Mouse (Mus musculus) stomach, embryonic 15.5 days (tissue): ENCODE results near the gene Iqsec2. TPM values are rescaled to one million over a fixed set of nuclear protein-coding genes. Genes with fewer than 3 reads are reported as not detected.

Experiments
- ATAC-seq: fragments of 200-750 bp; cut with Nextera tagmentation; 2 replicates; pipeline ENCODE4 v1.8.0; 2017; ENCODE audit warnings: low read depth, moderate number of reproducible peaks, moderate TSS enrichment; ENCODE audit not compliant: insufficient read depth, low FRiP score
- H3K27ac ChIP-seq: fragments of 300-500 bp; sonication (generic); 2 replicates; pipeline ENCODE4 v1.5.1; 2015; ENCODE audit warnings: mild to moderate bottlenecking, inconsistent platforms
- H3K27me3 ChIP-seq: fragments of 300-500 bp; sonication (generic); replicated peaks from 2 replicates; pipeline ENCODE4 v1.6.1; 2015; ENCODE audit warnings: inconsistent platforms
- H3K36me3 ChIP-seq: fragments of 300-500 bp; sonication (generic); 2 replicates; pipeline ENCODE4 v1.6.1; 2015; ENCODE audit warnings: inconsistent platforms
- H3K4me1 ChIP-seq: fragments of 300-500 bp; sonication (generic); 2 replicates; pipeline ENCODE4 v1.6.1; 2015; ENCODE audit warnings: inconsistent platforms
- H3K4me2 ChIP-seq: fragments of 300-500 bp; sonication (generic); 2 replicates; pipeline ENCODE4 v1.6.1; 2015; ENCODE audit warnings: mild to moderate bottlenecking, inconsistent platforms
- H3K4me3 ChIP-seq: fragments of 300-500 bp; sonication (generic); replicated peaks from 2 replicates; pipeline ENCODE4 v1.5.1; 2015; ENCODE audit warnings: inconsistent platforms
- H3K9ac ChIP-seq: fragments of 300-500 bp; sonication (generic); 2 replicates; pipeline ENCODE4 v1.6.1; 2015; ENCODE audit warnings: inconsistent platforms
- H3K9me3 ChIP-seq: fragments of 300-500 bp; sonication (generic); 2 replicates; pipeline ENCODE4 v1.6.1; 2016; ENCODE audit warnings: inconsistent platforms
- WGBS: fragments of 180-500 bp; shearing (Covaris S2); methylation state at CpG from one replicate; pipeline ENCODE4 v1.1.7; 2015; 5-methylcytosine and 5-hydroxymethylcytosine counted together
- polyA plus RNA-seq: library from polyadenylated mRNA; unstranded; fragments of >200 nt; fragmentation: Nextera tagmentation; extraction: Ambion mirVana; gene quantifications from 2 replicates; pipeline ENCODE4 v1.2.1, GENCODE M21; 2015

Iqsec2 gene
- polyA plus RNA-seq = 2.7 TPM in 2 replicates

GRCm38 (mm10) chrX:152143941-152144741 lies at the start of gene Iqsec2:
Iqsec2 (plus strand) TSS chrX:152144268.
- H3K4me2 ChIP-seq = peak within 1 kb of the TSS; percentile 81
- H3K36me3 ChIP-seq = no peaks in the 10 kb centered on the region
- peak within 1 kb of the TSS; percentile 23; the same call in 1 of the 2 replicates for H3K9ac ChIP-seq
- ATAC-seq = peak; percentile 67
- no peaks in the 10 kb centered on the region for H3K9me3 ChIP-seq
- no peaks in the 10 kb centered on the region for H3K4me1 ChIP-seq
- 7% methylated on average over 40 of the region's 78 CpGs for WGBS
- H3K27me3 ChIP-seq = peaks cover 26% of the 10 kb centered on the region; the same call in 1 of the 2 replicates
- H3K4me3 ChIP-seq = peak within 1 kb of the TSS; percentile 60
- H3K27ac ChIP-seq = no peak within 1 kb of the TSS

- 30% methylated on average over 1 of the region's 1 CpGs for WGBS
- ATAC-seq = no peak
Measured at GRCm38 (mm10) chrX:152097572-152097971, 46.5 kb upstream of the Iqsec2 start.

GRCm38 (mm10) chrX:152121687-152122086 lies 22.4 kb upstream of the Iqsec2 start:
- no peak overlapping the region for H3K27ac ChIP-seq
- H3K9me3 ChIP-seq = no peaks in the 10 kb centered on the region
- H3K27me3 ChIP-seq = 0 out of 2 replicates have a peak, but pooled peaks cover 3% of the 10 kb centered on the region
- H3K4me2 ChIP-seq = no peak overlapping the region
- no peak for ATAC-seq
- 67% methylated on average over 1 of the region's 1 CpGs for WGBS
- H3K4me1 ChIP-seq = no peaks in the 10 kb centered on the region
- H3K9ac ChIP-seq = no peak overlapping the region
- H3K36me3 ChIP-seq = no peaks in the 10 kb centered on the region
- no peak overlapping the region for H3K4me3 ChIP-seq

More at GRCm38 (mm10) chrX:152097572-152097971, 46.5 kb upstream of the Iqsec2 start:
- Histone ChIP-seq H3K27ac (no peak overlapping the region), H3K4me1 (no peaks in the 10 kb centered on the region), H3K27me3 (no peaks in the 10 kb centered on the region), H3K4me2 (no peak overlapping the region), H3K4me3 (no peak overlapping the region), H3K9me3 (no peaks in the 10 kb centered on the region), H3K36me3 (no peaks in the 10 kb centered on the region), H3K9ac (no peak overlapping the region)

- Histone ChIP-seq H3K9me3 (no peaks in the 10 kb centered on the region), H3K9ac (no peak overlapping the region), H3K4me2 (no peak overlapping the region), H3K4me1 (no peaks in the 10 kb centered on the region), H3K27ac (no peak overlapping the region), H3K36me3 (no peaks in the 10 kb centered on the region), H3K27me3 (peaks cover 19% of the 10 kb centered on the region; the same call in 1 of the 2 replicates), H3K4me3 (no peak overlapping the region)
- 62% methylated on average over 3 of the region's 3 CpGs for WGBS
- no peak for ATAC-seq
Measured at GRCm38 (mm10) chrX:152130777-152131176, 13.3 kb upstream of the Iqsec2 start.

- no peak overlapping the region for H3K27ac ChIP-seq
- no peaks in the 10 kb centered on the region for H3K36me3 ChIP-seq
- 88% methylated on average over 2 of the region's 2 CpGs for WGBS
- no peaks in the 10 kb centered on the region for H3K9me3 ChIP-seq
- H3K4me3 ChIP-seq = no peak overlapping the region
- no peak overlapping the region for H3K4me2 ChIP-seq
- peaks cover 16% of the 10 kb centered on the region; the same call in 1 of the 2 replicates for H3K27me3 ChIP-seq
- ATAC-seq = no peak
- H3K4me1 ChIP-seq = no peaks in the 10 kb centered on the region
- H3K9ac ChIP-seq = no peak overlapping the region
Measured at GRCm38 (mm10) chrX:152132029-152132428, 12.0 kb upstream of the Iqsec2 start.

- Histone ChIP-seq H3K9ac (no peak overlapping the region), H3K27me3 (peaks cover 16% of the 10 kb centered on the region; the same call in 1 of the 2 replicates), H3K9me3 (no peaks in the 10 kb centered on the region), H3K4me2 (no peak overlapping the region), H3K4me1 (no peaks in the 10 kb centered on the region), H3K27ac (no peak overlapping the region), H3K36me3 (no peaks in the 10 kb centered on the region), H3K4me3 (no peak overlapping the region)
- WGBS = 46% methylated on average over 2 of the region's 2 CpGs
- no peak for ATAC-seq
Measured at GRCm38 (mm10) chrX:152135195-152135594, 8.9 kb upstream of the Iqsec2 start.

GRCm38 (mm10) chrX:152144742-152145214 lies 710 bp downstream of the Iqsec2 start:
- Histone ChIP-seq H3K4me1 (no peaks in the 10 kb centered on the region), H3K9ac (peak overlapping the region; percentile 23; the same call in 1 of the 2 replicates), H3K9me3 (no peaks in the 10 kb centered on the region), H3K4me3 (peak overlapping the region; percentile 60), H3K27ac (no peak overlapping the region), H3K36me3 (no peaks in the 10 kb centered on the region), H3K4me2 (peak overlapping the region; percentile 81), H3K27me3 (peaks cover 26% of the 10 kb centered on the region; the same call in 1 of the 2 replicates)
- WGBS = 18% methylated on average over 42 of the region's 42 CpGs
- peak; percentile 25; the same call in 1 of the 2 replicates for ATAC-seq

GRCm38 (mm10) chrX:152146150-152146549 lies 2.1 kb downstream of the Iqsec2 start:
- WGBS = 33% methylated on average over 1 of the region's 1 CpGs
- Histone ChIP-seq H3K27ac (no peak overlapping the region), H3K4me3 (peak overlapping the region; percentile 8; the same call in 1 of the 2 replicates), H3K36me3 (no peaks in the 10 kb centered on the region), H3K9ac (no peak overlapping the region), H3K4me2 (peak overlapping the region; percentile 25), H3K27me3 (peaks cover 26% of the 10 kb centered on the region; the same call in 1 of the 2 replicates), H3K9me3 (no peaks in the 10 kb centered on the region), H3K4me1 (no peaks in the 10 kb centered on the region)
- no peak for ATAC-seq

GRCm38 (mm10) chrX:152146691-152147090 lies 2.6 kb downstream of the Iqsec2 start:
- no peaks in the 10 kb centered on the region for H3K4me1 ChIP-seq
- 77% methylated on average over 2 of the region's 2 CpGs for WGBS
- peaks cover 26% of the 10 kb centered on the region; the same call in 1 of the 2 replicates for H3K27me3 ChIP-seq
- H3K27ac ChIP-seq = no peak overlapping the region
- no peak overlapping the region for H3K4me3 ChIP-seq
- H3K9me3 ChIP-seq = no peaks in the 10 kb centered on the region
- H3K36me3 ChIP-seq = no peaks in the 10 kb centered on the region
- H3K4me2 ChIP-seq = no peak overlapping the region
- no peak overlapping the region for H3K9ac ChIP-seq
- no peak for ATAC-seq

- Histone ChIP-seq H3K4me3 (no peak overlapping the region), H3K4me2 (no peak overlapping the region), H3K4me1 (no peaks in the 10 kb centered on the region), H3K36me3 (no peaks in the 10 kb centered on the region), H3K27ac (no peak overlapping the region), H3K27me3 (peaks cover 25% of the 10 kb centered on the region; the same call in 1 of the 2 replicates), H3K9me3 (no peaks in the 10 kb centered on the region), H3K9ac (no peak overlapping the region)
- WGBS = 38% methylated on average over 5 of the region's 5 CpGs
- ATAC-seq = no peak
Measured at GRCm38 (mm10) chrX:152147451-152148116, 3.5 kb downstream of the Iqsec2 start.

GRCm38 (mm10) chrX:152148706-152149105 lies 4.6 kb downstream of the Iqsec2 start:
- Histone ChIP-seq H3K4me3 (no peak overlapping the region), H3K9ac (no peak overlapping the region), H3K4me1 (no peaks in the 10 kb centered on the region), H3K27me3 (peaks cover 21% of the 10 kb centered on the region; the same call in 1 of the 2 replicates), H3K36me3 (no peaks in the 10 kb centered on the region), H3K27ac (no peak overlapping the region), H3K4me2 (no peak overlapping the region), H3K9me3 (no peaks in the 10 kb centered on the region)
- 77% methylated on average over 5 of the region's 5 CpGs for WGBS
- ATAC-seq = no peak
